Mouse (Mus musculus) cerebellum, adult 9-10 months (tissue): ENCODE results near the gene Wfdc5.

ENCODE experiments used
- DNase-seq: peaks from one replicate; pipeline ENCODE4 v3.0.0; 2022

Wfdc5 gene

GRCm38 (mm10) chr2:164182692-164183255, at the start of gene Wfdc5:
Gene Wfdc5, minus strand, starts transcription at chr2:164182742.
- DNase-seq = no peak

- DNase-seq = no peak
Measured at GRCm38 (mm10) chr2:164228361-164229070, 46.0 kb upstream of the Wfdc5 start.

GRCm38 (mm10) chr2:164221522-164221921, 39.0 kb upstream of the Wfdc5 start, which contains the start of gene Wfdc15b:
Gene Wfdc15b, minus strand, starts transcription at chr2:164221660.
- DNase-seq = no peak

- DNase-seq = no peak
Measured at GRCm38 (mm10) chr2:164219295-164219694, 36.8 kb upstream of the Wfdc5 start.

GRCm38 (mm10) chr2:164212711-164213110, 30.2 kb upstream of the Wfdc5 start:
- no peak for DNase-seq

GRCm38 (mm10) chr2:164210892-164211291, 28.4 kb upstream of the Wfdc5 start:
- no peak for DNase-seq

- peak; percentile 91 for DNase-seq
Measured at GRCm38 (mm10) chr2:164206676-164207075, 24.1 kb upstream of the Wfdc5 start.

GRCm38 (mm10) chr2:164206011-164206410, 23.5 kb upstream of the Wfdc5 start:
- peak; percentile 7 for DNase-seq

- DNase-seq = no peak
Measured at GRCm38 (mm10) chr2:164199626-164200327, 17.2 kb upstream of the Wfdc5 start, which contains the start of gene Wfdc15a. Gene Wfdc15a, minus strand, starts transcription at chr2:164200130.

- no peak for DNase-seq
Measured at GRCm38 (mm10) chr2:164196700-164196990, 14.1 kb upstream of the Wfdc5 start.

- no peak for DNase-seq
Measured at GRCm38 (mm10) chr2:164195971-164196699, 13.6 kb upstream of the Wfdc5 start.

- no peak for DNase-seq
Measured at GRCm38 (mm10) chr2:164194959-164195630, 12.6 kb upstream of the Wfdc5 start.

GRCm38 (mm10) chr2:164192279-164192678, 9.7 kb upstream of the Wfdc5 start:
- no peak for DNase-seq

GRCm38 (mm10) chr2:164190576-164190975, 8.0 kb upstream of the Wfdc5 start, which contains the start of gene Wfdc12:
Gene Wfdc12, minus strand, starts transcription at chr2:164190608.
- DNase-seq = no peak

GRCm38 (mm10) chr2:164188722-164189121, 6.2 kb upstream of the Wfdc5 start:
- DNase-seq = no peak

- no peak for DNase-seq
Measured at GRCm38 (mm10) chr2:164184145-164184719, 1.7 kb upstream of the Wfdc5 start.

GRCm38 (mm10) chr2:164183340-164183739, 798 bp upstream of the Wfdc5 start:
- DNase-seq = no peak

GRCm38 (mm10) chr2:164180770-164181169, 1.8 kb downstream of the Wfdc5 start:
- no peak for DNase-seq

- no peak for DNase-seq
Measured at GRCm38 (mm10) chr2:164180124-164180523, 2.4 kb downstream of the Wfdc5 start.

- no peak for DNase-seq
Measured at GRCm38 (mm10) chr2:164177831-164178230, 4.7 kb downstream of the Wfdc5 start.

- DNase-seq = no peak
Measured at GRCm38 (mm10) chr2:164175850-164176249, 6.7 kb downstream of the Wfdc5 start.

- DNase-seq = no peak
Measured at GRCm38 (mm10) chr2:164174649-164175395, 7.7 kb downstream of the Wfdc5 start.
